Mouse (Mus musculus): Measurements from ENCODE around the gene Hddc3.

DNA sequence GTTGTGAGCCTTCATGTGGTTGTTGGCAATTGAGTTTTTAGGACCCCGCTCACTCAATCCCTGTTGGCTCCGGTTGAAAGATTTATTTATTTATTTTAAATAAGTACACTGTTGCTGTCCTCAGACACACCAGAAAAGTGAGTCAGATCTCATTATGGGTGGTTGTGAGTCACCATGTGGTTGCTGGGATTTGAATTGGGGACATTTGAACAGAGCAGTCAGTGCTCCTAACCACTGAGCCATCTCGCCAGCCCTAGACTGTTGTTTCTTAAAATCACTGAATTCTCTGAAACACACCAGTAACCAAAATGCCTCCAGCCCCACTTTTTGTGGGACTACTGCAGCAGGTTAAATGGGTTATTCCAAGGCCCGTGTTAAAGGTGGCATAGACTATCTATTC is 44.1 kb upstream of the Hddc3 start:
- TF ChIP-seq MAX (IDR thresholded peaks at IDR 0.05; ENCODE audit: low read length) = no peak
- no peak for TF ChIP-seq JUND (IDR thresholded peaks at IDR 0.05; ENCODE audit: low read depth, low read length)
- no peak for TF ChIP-seq CTCF (IDR thresholded peaks at IDR 0.05 in 2 of 3, conservative IDR thresholded peaks at IDR 0.05 in 1 of 3; ENCODE audit: control insufficient read depth in 1 of 3, insufficient read depth in 1 of 3, low read depth in 2 of 3, low read length in 3 of 3, poor library complexity in 1 of 3, severe bottlenecking in 1 of 3)
- no peak for TF ChIP-seq ZMIZ1 (IDR thresholded peaks at IDR 0.05; ENCODE audit: low read depth, low read length)
- no peak for TF ChIP-seq NELFE (IDR thresholded peaks at IDR 0.05; ENCODE audit: low read depth, low read length)
- TF ChIP-seq POLR2A (IDR thresholded peaks at IDR 0.05; ENCODE audit: control insufficient read depth in 1 of 2, insufficient read depth in 1 of 2, low read depth in 1 of 2, low read length in 2 of 2, poor library complexity in 1 of 2) = no peak
- TF ChIP-seq CHD1 (IDR thresholded peaks at IDR 0.05; ENCODE audit: low read depth, low read length) = no peak
- no peak for TF ChIP-seq ETS1 (IDR thresholded peaks at IDR 0.05; ENCODE audit: low read depth, low read length)
